Mouse (Mus musculus): ENCODE results near the gene Bpifa2. TPM values are rescaled to one million over a fixed set of nuclear protein-coding genes. Genes with fewer than 3 reads are reported as not detected.

The Bpifa2 gene
- polyA plus RNA-seq (2015; fragmentation: Nextera tagmentation; extraction: Ambion mirVana): not detected in 2 replicates

- 88% methylated on average over 3 of the region's 3 CpGs for WGBS
These were observed at the start of gene Bpifa2 for GRCm38 (mm10) chr2:154007965-154008364. Gene Bpifa2 (plus strand): TSS chr2:154008265.

GRCm38 (mm10) chr2:153962821-153963331, 45.2 kb upstream of the Bpifa2 start:
- no peak overlapping the region for H3K4me3 ChIP-seq
- H3K27me3 ChIP-seq: no peaks in the 10 kb centered on the region
- H3K4me2 ChIP-seq: no peak overlapping the region
- H3K36me3 ChIP-seq (ENCODE audit: poor library complexity, severe bottlenecking): no peaks in the 10 kb centered on the region
- H3K9me3 ChIP-seq (replicated peaks): no peaks in the 10 kb centered on the region
- no peak; the same call in 1 of the 2 replicates for ATAC-seq
- WGBS: 76% methylated on average over 4 of the region's 4 CpGs
- H3K4me1 ChIP-seq: no peaks in the 10 kb centered on the region
- no peak overlapping the region for H3K9ac ChIP-seq
- no peak overlapping the region for H3K27ac ChIP-seq

More at GRCm38 (mm10) chr2:154007965-154008364, at the start of gene Bpifa2:
- no peak for ATAC-seq
- H3K4me3 ChIP-seq: no peak within 1 kb of the TSS
- H3K27me3 ChIP-seq: no peaks in the 10 kb centered on the region
- H3K4me2 ChIP-seq: no peak within 1 kb of the TSS
- H3K9ac ChIP-seq: no peak within 1 kb of the TSS
- no peak within 1 kb of the TSS for H3K27ac ChIP-seq
- no peaks in the 10 kb centered on the region for H3K9me3 ChIP-seq (replicated peaks)
- H3K4me1 ChIP-seq: no peaks in the 10 kb centered on the region; the same call in 1 of the 2 replicates
- H3K36me3 ChIP-seq (ENCODE audit: poor library complexity, severe bottlenecking): no peaks in the 10 kb centered on the region

- Histone ChIP-seq H3K9me3 (replicated peaks) (no peaks in the 10 kb centered on the region), H3K27ac (no peak overlapping the region), H3K36me3 (ENCODE audit: poor library complexity, severe bottlenecking) (no peaks in the 10 kb centered on the region), H3K27me3 (no peaks in the 10 kb centered on the region), H3K4me3 (no peak overlapping the region), H3K9ac (no peak overlapping the region), H3K4me2 (no peak overlapping the region), H3K4me1 (no peaks in the 10 kb centered on the region)
- WGBS: 92% methylated on average over 1 of the region's 1 CpGs
- ATAC-seq: no peak
These were observed 44.7 kb upstream of the Bpifa2 start for GRCm38 (mm10) chr2:153963334-153963733.

GRCm38 (mm10) chr2:153970221-153970620, 37.8 kb upstream of the Bpifa2 start:
- Histone ChIP-seq H3K9me3 (replicated peaks) (no peaks in the 10 kb centered on the region), H3K27me3 (no peaks in the 10 kb centered on the region), H3K4me3 (no peak overlapping the region), H3K36me3 (ENCODE audit: poor library complexity, severe bottlenecking) (no peaks in the 10 kb centered on the region), H3K27ac (no peak overlapping the region), H3K4me2 (no peak overlapping the region), H3K9ac (no peak overlapping the region), H3K4me1 (no peaks in the 10 kb centered on the region)
- WGBS: 61% methylated on average over 5 of the region's 5 CpGs
- ATAC-seq: no peak

- no peak within 1 kb of the TSS for H3K4me3 ChIP-seq
- H3K27me3 ChIP-seq: no peaks in the 10 kb centered on the region
- no peaks in the 10 kb centered on the region for H3K9me3 ChIP-seq (replicated peaks)
- no peak within 1 kb of the TSS for H3K4me2 ChIP-seq
- 91% methylated on average over 5 of the region's 5 CpGs for WGBS
- H3K27ac ChIP-seq: no peak within 1 kb of the TSS
- H3K9ac ChIP-seq: no peak within 1 kb of the TSS
- H3K4me1 ChIP-seq: no peaks in the 10 kb centered on the region
- no peak for ATAC-seq
- no peaks in the 10 kb centered on the region for H3K36me3 ChIP-seq (ENCODE audit: poor library complexity, severe bottlenecking)
These were observed 33.5 kb upstream of the Bpifa2 start, which contains the start of gene Bpifa6 for GRCm38 (mm10) chr2:153974582-153974981. Gene Bpifa6 (plus strand): TSS chr2:153974945.

GRCm38 (mm10) chr2:153995770-153996169, 12.3 kb upstream of the Bpifa2 start:
- no peak for ATAC-seq

GRCm38 (mm10) chr2:154000501-154000900, 7.6 kb upstream of the Bpifa2 start:
- Histone ChIP-seq H3K9me3 (replicated peaks) (no peaks in the 10 kb centered on the region), H3K27ac (no peak overlapping the region), H3K4me2 (no peak overlapping the region), H3K9ac (no peak overlapping the region), H3K4me1 (no peaks in the 10 kb centered on the region; the same call in 1 of the 2 replicates), H3K4me3 (no peak overlapping the region), H3K36me3 (ENCODE audit: poor library complexity, severe bottlenecking) (no peaks in the 10 kb centered on the region), H3K27me3 (no peaks in the 10 kb centered on the region)
- 78% methylated on average over 3 of the region's 3 CpGs for WGBS
- ATAC-seq: no peak

More at GRCm38 (mm10) chr2:153995770-153996169, 12.3 kb upstream of the Bpifa2 start:
- H3K27me3 ChIP-seq: no peaks in the 10 kb centered on the region
- H3K4me3 ChIP-seq: no peak overlapping the region
- no peaks in the 10 kb centered on the region for H3K9me3 ChIP-seq (replicated peaks)
- WGBS: 7% methylated on average over 7 of the region's 7 CpGs
- H3K4me1 ChIP-seq: no peaks in the 10 kb centered on the region
- no peak overlapping the region for H3K4me2 ChIP-seq
- H3K27ac ChIP-seq: no peak overlapping the region
- H3K36me3 ChIP-seq (ENCODE audit: poor library complexity, severe bottlenecking): no peaks in the 10 kb centered on the region
- H3K9ac ChIP-seq: no peak overlapping the region

- H3K27me3 ChIP-seq: no peaks in the 10 kb centered on the region
- H3K36me3 ChIP-seq (ENCODE audit: poor library complexity, severe bottlenecking): no peaks in the 10 kb centered on the region
- no peaks in the 10 kb centered on the region; the same call in 1 of the 2 replicates for H3K4me1 ChIP-seq
- no peak overlapping the region for H3K4me2 ChIP-seq
- H3K9me3 ChIP-seq (replicated peaks): no peaks in the 10 kb centered on the region
- H3K27ac ChIP-seq: no peak overlapping the region
- no peak for ATAC-seq
- no peak overlapping the region for H3K9ac ChIP-seq
- no peak overlapping the region for H3K4me3 ChIP-seq
These were observed 7.0 kb upstream of the Bpifa2 start for GRCm38 (mm10) chr2:154001056-154001455.

- Histone ChIP-seq H3K27ac (no peak overlapping the region), H3K4me1 (no peaks in the 10 kb centered on the region; the same call in 1 of the 2 replicates), H3K9me3 (replicated peaks) (no peaks in the 10 kb centered on the region), H3K36me3 (ENCODE audit: poor library complexity, severe bottlenecking) (no peaks in the 10 kb centered on the region), H3K4me2 (no peak overlapping the region), H3K9ac (no peak overlapping the region), H3K27me3 (no peaks in the 10 kb centered on the region), H3K4me3 (no peak overlapping the region)
- no peak for ATAC-seq
- 21% methylated on average over 1 of the region's 1 CpGs for WGBS
These were observed 3.6 kb upstream of the Bpifa2 start for GRCm38 (mm10) chr2:154004456-154004855.

GRCm38 (mm10) chr2:154005094-154005493, 3.0 kb upstream of the Bpifa2 start:
- Histone ChIP-seq H3K36me3 (ENCODE audit: poor library complexity, severe bottlenecking) (no peaks in the 10 kb centered on the region), H3K4me3 (no peak overlapping the region), H3K4me2 (no peak overlapping the region), H3K4me1 (no peaks in the 10 kb centered on the region; the same call in 1 of the 2 replicates), H3K9ac (no peak overlapping the region), H3K27me3 (no peaks in the 10 kb centered on the region), H3K9me3 (replicated peaks) (no peaks in the 10 kb centered on the region), H3K27ac (no peak overlapping the region)
- no peak for ATAC-seq
- 95% methylated on average over 1 of the region's 1 CpGs for WGBS

GRCm38 (mm10) chr2:154005734-154006133, 2.3 kb upstream of the Bpifa2 start:
- Histone ChIP-seq H3K36me3 (ENCODE audit: poor library complexity, severe bottlenecking) (no peaks in the 10 kb centered on the region), H3K9me3 (replicated peaks) (no peaks in the 10 kb centered on the region), H3K27me3 (no peaks in the 10 kb centered on the region), H3K9ac (no peak overlapping the region), H3K4me2 (no peak overlapping the region), H3K4me3 (no peak overlapping the region), H3K27ac (no peak overlapping the region), H3K4me1 (no peaks in the 10 kb centered on the region; the same call in 1 of the 2 replicates)
- 87% methylated on average over 4 of the region's 4 CpGs for WGBS
- ATAC-seq: no peak

- Histone ChIP-seq H3K4me1 (no peaks in the 10 kb centered on the region; the same call in 1 of the 2 replicates), H3K9ac (no peak overlapping the region), H3K4me3 (no peak overlapping the region), H3K27me3 (no peaks in the 10 kb centered on the region), H3K4me2 (no peak overlapping the region), H3K36me3 (ENCODE audit: poor library complexity, severe bottlenecking) (no peaks in the 10 kb centered on the region), H3K27ac (no peak overlapping the region), H3K9me3 (replicated peaks) (no peaks in the 10 kb centered on the region)
- no peak for ATAC-seq
- 75% methylated on average over 2 of the region's 2 CpGs for WGBS
These were observed 1.7 kb upstream of the Bpifa2 start for GRCm38 (mm10) chr2:154006331-154006730.

GRCm38 (mm10) chr2:154007381-154007780, 684 bp upstream of the Bpifa2 start:
- ATAC-seq: no peak

More at GRCm38 (mm10) chr2:154007381-154007780, 684 bp upstream of the Bpifa2 start:
- Histone ChIP-seq H3K4me3 (no peak overlapping the region), H3K4me2 (no peak overlapping the region), H3K9ac (no peak overlapping the region), H3K9me3 (replicated peaks) (no peaks in the 10 kb centered on the region), H3K36me3 (ENCODE audit: poor library complexity, severe bottlenecking) (no peaks in the 10 kb centered on the region), H3K4me1 (no peaks in the 10 kb centered on the region; the same call in 1 of the 2 replicates), H3K27ac (no peak overlapping the region), H3K27me3 (no peaks in the 10 kb centered on the region)
- WGBS: 90% methylated on average over 1 of the region's 1 CpGs
